Mouse (Mus musculus) thymus, postnatal 25 days (tissue): ENCODE measurements around the gene Gm20479.

ENCODE experiments used
- DNase-seq: peaks from one replicate; pipeline ENCODE4 v3.0.0; 2022

The Gm20479 gene

DNA sequence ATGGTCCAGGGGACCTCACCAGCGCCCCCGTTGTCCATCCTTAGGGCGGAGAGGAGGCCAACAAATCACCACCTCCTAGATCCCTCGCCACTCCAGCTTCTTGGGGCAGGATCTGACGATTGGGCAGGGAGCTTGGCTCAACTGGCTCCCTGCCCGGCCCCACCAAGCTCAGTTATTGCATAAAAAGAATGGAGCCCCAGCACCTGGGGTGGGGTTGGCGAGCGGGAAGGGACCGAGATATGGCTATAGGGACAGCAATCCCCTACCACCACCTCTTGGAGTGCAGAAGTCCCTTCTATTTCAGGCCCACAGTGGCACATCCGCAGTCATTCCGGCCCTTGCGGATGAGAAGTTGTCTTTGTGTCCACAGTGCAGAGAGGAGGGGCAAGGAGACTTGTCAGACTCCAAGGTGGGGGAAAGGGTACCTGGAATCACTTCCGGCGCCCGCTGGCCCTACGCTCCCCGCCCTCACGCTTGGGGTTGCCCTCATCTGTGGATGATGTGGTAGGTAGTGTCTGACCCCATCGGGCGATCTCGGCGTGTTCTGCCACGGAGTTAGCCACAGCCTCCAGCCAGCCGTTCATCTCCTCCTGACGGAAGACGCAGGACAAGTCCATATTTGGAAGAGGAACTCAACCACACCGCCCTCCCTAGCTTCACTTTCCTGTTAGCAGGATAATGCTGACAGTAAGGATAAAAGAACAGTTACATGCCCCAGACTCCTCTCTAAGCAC, at the start of gene Gm20479:
TSS of gene Gm20479 (minus strand) at position 559 of the 734 bp plus-strand sequence.
- DNase-seq: no peak

GRCm38 (mm10) chr7:27406481-27406880, 49.3 kb upstream of the Gm20479 start:
- DNase-seq: no peak

DNA sequence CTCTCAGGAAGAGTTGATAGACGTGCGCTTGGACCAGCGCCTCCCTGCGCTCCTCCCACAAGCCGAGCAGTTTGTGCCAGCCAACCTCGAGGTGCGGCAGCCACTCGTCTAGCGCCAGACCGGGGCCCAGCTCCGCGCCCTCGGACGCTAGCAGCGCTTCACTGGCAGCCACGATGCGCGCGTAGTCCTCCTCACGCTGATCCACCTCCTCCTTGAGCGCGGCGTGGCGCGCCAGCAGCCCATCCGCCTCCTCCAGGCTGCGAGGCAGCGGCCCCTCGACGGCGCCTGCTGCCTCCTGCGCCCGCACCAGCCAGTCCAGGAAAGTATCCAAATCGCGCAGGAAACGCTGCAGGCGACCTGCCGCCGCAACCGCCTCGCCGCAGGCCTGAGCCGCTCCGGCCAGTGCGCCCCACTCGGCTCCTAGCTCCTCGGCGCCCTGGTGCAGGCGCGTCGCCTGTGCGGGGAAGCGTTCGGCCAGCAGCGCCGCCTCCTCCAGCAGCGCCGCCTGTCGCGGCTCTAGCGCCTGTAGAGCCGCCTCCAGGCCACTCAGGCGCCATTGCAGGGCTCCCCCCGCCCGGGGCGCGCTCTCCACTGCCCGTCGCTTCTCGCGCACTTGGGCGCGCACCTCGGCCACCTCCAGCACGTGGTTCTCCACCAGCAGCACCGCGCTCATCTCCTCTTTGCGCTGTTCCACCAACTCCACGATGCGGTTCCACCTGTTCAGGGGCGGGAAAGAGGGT, 47.2 kb upstream of the Gm20479 start:
- no peak for DNase-seq

- DNase-seq: peak; percentile 55
Observed at GRCm38 (mm10) chr7:27402675-27403074, 45.5 kb upstream of the Gm20479 start.

DNA sequence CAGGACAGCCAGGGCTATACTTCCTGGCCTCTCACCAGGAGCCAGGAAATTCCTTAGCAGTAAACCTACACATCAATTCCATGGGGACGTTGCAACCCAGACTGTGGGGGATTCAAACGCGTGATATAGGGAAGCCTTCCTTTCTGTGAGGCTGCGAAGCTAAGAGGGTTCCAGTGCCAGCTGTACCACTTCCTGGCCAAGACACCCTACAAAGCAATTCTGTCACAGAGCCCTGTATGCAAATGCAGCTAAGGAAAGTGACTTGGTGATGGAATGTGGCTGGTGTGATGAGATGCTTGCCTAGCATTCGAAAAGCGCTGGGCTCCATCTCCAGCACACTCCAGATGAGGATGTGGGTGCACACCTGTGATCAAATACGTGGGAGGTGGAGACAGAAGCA, 43.3 kb upstream of the Gm20479 start:
- DNase-seq: no peak

- DNase-seq: peak; percentile 23
Observed at GRCm38 (mm10) chr7:27397048-27397949, 40.1 kb upstream of the Gm20479 start.

DNA sequence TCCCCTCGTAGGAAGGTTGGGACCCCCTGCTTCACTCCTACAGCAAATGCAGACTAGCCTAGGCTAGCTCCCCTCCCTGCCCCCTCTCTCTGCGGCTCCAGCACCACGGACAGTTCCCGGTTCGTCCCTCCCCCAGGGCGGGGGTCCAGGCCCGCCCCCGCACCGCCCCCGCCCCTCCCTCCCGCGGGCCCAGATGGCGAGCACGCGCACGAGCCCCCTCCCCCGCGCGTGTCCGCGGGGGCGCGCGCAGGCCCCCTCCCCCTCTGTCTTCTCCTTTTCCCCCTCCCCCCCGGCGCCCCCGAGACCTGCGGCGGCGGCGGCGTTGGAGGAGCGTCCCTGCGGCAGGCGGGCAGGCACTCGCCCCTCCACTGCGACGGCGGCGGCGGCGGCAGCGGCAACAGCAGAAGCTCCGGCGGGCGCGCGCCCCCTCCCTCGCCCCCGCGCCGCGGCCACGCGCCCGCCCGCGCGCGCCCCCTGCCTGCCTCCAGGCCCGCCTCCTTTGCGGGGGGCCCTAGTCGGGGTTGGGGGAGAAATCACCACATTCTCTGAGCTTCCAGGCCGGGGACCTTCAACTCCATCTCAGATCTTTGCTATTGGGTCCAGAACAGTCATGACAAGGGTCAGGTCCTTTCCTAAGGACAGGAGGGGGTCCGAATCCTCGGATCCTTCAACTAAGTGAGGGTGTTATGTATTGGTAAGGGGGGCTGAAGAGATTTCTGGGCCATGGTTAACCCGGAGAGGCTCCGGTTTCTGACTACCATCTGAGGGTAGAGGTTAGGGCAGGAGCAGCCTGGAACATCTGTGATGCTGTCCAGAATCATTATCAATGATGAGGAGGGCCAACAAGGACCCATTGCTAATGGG, 39.2 kb upstream of the Gm20479 start:
- DNase-seq: peak; percentile 38

DNA sequence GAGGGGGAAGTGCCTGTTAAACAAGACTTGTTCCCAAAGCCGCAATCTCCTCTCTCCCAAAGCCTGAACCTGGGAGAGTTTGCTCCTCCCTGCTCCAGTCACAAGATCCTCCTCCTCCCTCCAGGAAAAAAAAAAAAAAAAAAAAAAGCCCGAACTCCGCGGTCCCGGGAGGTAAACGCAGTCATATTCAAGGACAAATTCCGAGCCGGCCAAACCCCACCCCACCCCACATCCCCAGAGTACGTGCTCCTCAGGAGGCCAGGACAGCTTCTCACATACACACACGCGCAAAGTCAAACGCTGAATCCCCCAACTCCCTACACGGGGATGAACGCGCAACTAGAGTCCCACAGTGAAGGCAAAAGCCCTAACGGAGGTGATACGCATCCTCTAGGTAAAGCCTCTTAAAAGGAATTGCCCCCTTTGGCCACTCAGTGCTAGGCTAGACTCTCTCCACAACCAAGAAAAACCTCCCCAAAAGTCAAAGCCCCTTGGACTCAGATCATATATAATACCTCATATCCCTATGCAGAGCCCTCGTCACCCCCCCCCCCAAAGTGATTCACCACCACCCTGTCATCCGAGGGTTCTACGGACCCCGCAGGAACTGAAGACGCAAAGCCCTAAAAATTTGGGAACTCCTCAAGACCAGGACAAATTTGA, 38.4 kb upstream of the Gm20479 start:
- no peak for DNase-seq

DNA sequence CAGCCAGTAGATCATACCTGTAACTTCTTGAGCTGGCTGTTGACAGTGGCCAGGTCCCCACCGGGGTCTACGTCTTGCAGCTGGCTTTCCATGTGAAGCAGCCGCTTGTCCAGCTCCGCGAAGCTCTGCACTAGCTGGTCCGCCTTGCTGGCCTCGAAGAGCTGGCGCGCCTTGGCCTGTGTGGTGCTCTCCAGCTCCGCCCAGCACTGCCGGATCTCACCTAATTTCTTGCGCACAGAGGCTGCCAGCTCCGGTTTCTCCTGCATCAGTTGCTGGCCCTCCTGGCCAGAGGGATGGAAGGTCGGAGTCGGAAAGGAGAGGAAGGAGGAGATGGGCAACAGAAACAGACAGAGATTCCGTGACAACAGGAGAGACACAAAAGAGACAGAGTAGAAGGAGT, 34.2 kb upstream of the Gm20479 start:
- no peak for DNase-seq

- no peak for DNase-seq
Observed at GRCm38 (mm10) chr7:27389213-27389612, 32.0 kb upstream of the Gm20479 start.

- DNase-seq: peak; percentile 59
Observed at GRCm38 (mm10) chr7:27384731-27385130, 27.5 kb upstream of the Gm20479 start.

GRCm38 (mm10) chr7:27384134-27384533, 26.9 kb upstream of the Gm20479 start:
- no peak for DNase-seq

- no peak for DNase-seq
Observed at GRCm38 (mm10) chr7:27383233-27383632, 26.0 kb upstream of the Gm20479 start.

DNA sequence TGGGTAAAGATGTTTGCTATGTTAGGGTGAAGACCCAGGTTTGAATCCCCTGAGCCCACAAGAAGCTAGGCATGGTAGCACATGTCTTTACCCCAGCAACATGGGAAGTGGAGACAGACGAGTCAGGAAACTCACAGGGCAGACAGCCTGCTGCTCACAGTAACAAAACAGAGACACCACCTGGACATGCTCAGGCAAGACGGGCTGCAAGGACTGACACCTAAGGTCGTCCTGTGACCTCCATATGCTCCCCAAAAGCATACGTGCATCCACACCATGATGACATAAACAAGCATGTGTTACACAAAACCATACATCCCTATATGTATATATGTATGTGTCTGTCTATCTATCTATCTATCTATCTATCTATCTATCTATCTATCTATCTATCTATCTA, 24.3 kb upstream of the Gm20479 start:
- no peak for DNase-seq

DNA sequence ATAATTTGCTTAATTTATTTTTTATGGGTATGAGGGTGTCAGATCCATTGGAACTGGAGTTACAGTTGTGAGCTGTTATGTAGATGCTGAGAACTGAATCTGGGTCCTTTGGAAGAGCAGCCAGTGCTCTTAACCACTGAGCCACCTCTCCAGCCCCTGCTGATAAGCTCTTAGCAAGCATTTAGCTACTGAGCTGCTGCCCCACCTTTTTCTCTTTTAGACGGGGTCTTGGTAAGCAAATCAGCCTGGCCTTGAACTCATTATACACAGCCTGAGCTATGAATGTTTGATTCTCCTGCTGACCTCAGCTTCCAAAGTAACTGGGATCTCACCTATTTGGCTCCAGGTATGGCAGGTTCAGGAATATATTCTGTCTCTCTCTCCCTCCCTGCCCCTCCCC, 23.8 kb upstream of the Gm20479 start:
- DNase-seq: no peak

GRCm38 (mm10) chr7:27379836-27380235, 22.6 kb upstream of the Gm20479 start:
- no peak for DNase-seq

DNA sequence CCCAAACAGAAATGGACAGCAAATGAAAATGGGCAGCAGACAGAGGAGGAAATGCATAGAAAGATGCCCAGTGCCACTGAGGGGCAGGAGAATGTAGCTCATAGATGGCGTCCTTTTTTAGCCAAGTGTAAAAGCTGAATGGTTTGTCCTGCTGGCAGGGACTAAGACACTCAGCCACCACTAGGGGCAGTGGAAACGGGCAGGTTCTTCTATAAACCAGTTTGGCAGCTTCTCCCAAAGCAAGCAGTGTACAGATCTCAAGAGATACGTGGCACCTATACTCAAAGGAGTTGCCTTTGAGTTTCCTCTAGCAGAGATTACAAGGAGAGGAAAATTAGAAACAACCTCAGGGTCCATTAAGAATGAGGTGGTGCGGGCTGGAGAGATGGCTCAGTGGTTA, 21.2 kb upstream of the Gm20479 start:
- DNase-seq: no peak

DNA sequence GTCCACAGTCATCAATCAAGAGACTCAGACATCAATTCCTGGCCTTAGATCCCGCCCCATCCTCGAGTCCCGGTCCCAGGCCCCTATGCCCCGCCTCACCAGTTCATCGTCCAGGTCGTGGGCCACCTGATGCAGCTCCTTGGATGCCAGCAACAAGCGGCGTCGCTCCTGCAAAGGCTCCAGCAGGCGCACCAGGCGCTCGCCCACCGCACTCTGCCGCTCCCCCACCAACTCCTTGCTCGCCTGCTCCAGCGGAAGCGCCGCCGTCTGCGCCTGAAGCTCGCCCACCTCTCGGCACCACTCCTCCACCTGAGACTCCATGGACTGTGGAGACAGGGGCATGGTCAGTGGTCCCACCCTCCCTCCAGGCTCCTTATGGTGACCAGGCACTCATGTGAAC, 18.1 kb upstream of the Gm20479 start:
- DNase-seq: no peak

DNA sequence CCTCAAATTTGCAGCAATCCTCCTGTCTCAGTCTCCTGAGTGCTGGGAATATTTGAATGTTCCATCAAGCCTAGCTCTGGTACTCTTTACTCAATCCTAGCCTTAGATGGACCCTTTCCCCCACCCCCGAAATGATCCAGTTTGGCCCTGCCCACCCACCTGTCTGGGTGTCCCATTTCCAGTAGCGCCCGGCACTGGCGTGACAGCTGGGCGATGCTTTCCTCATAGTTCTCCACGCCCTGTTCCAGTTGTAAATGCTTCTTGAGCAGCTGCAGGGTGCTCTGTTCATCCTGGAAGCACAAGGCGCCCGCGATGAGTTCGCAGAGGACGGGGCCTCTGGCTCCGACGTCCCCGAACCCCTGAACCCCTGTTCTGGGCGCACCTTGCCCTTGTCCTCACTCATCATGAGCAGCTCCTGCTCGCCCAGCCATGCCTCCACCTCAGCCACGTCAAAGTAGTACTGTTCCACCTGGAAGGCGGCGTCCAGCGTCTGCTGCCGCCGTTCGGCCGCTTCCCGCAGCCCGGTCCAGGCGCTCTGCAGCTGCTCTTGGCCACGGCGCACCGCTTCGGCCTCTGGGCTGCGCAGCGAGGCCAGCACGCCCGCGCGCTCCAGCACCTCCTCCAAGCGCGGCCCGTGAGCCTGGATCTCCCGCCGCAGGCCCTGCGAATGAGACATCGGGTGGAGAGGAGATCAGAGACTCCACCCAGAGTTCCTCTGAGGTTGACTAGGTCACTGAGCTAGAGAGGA, 14.7 kb upstream of the Gm20479 start:
- DNase-seq: no peak

GRCm38 (mm10) chr7:27369111-27369510, 11.9 kb upstream of the Gm20479 start:
- no peak for DNase-seq

DNA sequence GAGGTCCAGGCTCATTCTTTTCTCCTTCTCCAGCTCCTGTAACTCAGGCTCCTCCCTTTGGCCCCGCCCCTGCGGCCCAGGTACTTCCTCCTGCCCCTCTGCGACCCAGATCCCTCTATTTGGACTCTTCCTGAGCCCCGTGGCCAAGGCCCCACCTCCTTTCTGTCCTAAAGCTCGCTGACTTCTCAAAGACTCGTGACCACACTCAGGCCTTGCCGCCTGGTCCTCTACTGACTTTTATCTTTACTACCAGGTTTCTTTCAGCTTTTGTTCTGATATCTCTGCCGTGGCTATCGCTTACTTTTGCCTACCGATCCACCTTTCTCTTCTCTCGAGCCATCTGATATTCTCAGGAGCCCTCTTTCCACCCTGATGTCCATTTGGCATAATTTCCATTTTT, 10.8 kb upstream of the Gm20479 start:
- no peak for DNase-seq
